Mouse (Mus musculus) MEL (cell line): Measurements from ENCODE around the gene Stag1. TPM values are rescaled to one million over a fixed set of nuclear protein-coding genes. Genes with fewer than 3 reads are reported as not detected.

ENCODE experiments used
- DNase-seq: peaks from one replicate; pipeline ENCODE4 v3.0.0; 2011; ENCODE audit warnings: low read depth, low spot score
- H3K27ac ChIP-seq: 2 replicates; pipeline ENCODE4 v1.5.1; 2012; ENCODE audit warnings: low read depth, mild to moderate bottlenecking, control low read depth, low read length, moderate library complexity; ENCODE audit not compliant: control insufficient read depth
- H3K27me3 ChIP-seq, 2 experiments: fragments of 150-350 bp in 1 of 2; sonication (generic) in 1 of 2; 2 replicates each; pipeline ENCODE4 v1.6.1; 2012; ENCODE audit warnings: low read length in 2 of 2, mild to moderate bottlenecking in 2 of 2, improper control_type of control experiment in 1 of 2, moderate library complexity in 1 of 2; ENCODE audit not compliant: insufficient read depth in 2 of 2, control insufficient read depth in 1 of 2
- H3K36me3 ChIP-seq, 2 experiments: 2 replicates each; pipeline ENCODE4 v1.6.1; 2012 to 2014; ENCODE audit warnings: low read length in 2 of 2, improper control_type of control experiment in 1 of 2, inconsistent platforms in 1 of 2, mild to moderate bottlenecking in 1 of 2; ENCODE audit not compliant: insufficient read depth in 2 of 2, control insufficient read depth in 1 of 2
- H3K4me1 ChIP-seq, 2 experiments: fragments of 150-350 bp in 1 of 2; sonication (generic) in 1 of 2; 2 replicates each; pipeline ENCODE4 v1.6.1; 2012; ENCODE audit warnings: low read length in 2 of 2, improper control_type of control experiment in 1 of 2, mild to moderate bottlenecking in 1 of 2; ENCODE audit not compliant: insufficient read depth in 2 of 2, control insufficient read depth in 1 of 2
- H3K4me3 ChIP-seq, 2 experiments: fragments of 150-350 bp in 1 of 2; sonication (generic) in 1 of 2; 2 replicates each; pipeline ENCODE4 v1.5.1; 2012; ENCODE audit warnings: low read depth in 2 of 2, low read length in 2 of 2, mild to moderate bottlenecking in 2 of 2, moderate library complexity in 2 of 2, control low read depth in 1 of 2, improper control_type of control experiment in 1 of 2; ENCODE audit not compliant: control insufficient read depth in 1 of 2, insufficient read depth in 1 of 2
- H3K79me2 ChIP-seq: 2 replicates; pipeline ENCODE4 v1.6.1; 2012; ENCODE audit warnings: mild to moderate bottlenecking, low read length, moderate library complexity; ENCODE audit not compliant: control insufficient read depth, poor library complexity, insufficient read depth
- H3K9ac ChIP-seq: 2 replicates; pipeline ENCODE4 v1.6.1; 2012; ENCODE audit warnings: low read depth, mild to moderate bottlenecking, control low read depth, low read length, moderate library complexity; ENCODE audit not compliant: control insufficient read depth, poor library complexity, severe bottlenecking
- H3K9me3 ChIP-seq: fragments of 150-350 bp; sonication (generic); replicated peaks from 2 replicates; pipeline ENCODE4 v1.6.1; 2012; ENCODE audit warnings: mild to moderate bottlenecking, low read length, improper control_type of control experiment, moderate library complexity; ENCODE audit not compliant: insufficient read depth
- BHLHE40 ChIP-seq: IDR thresholded peaks from 2 replicates; pipeline ENCODE4 v1.6.1; 2012; ENCODE audit warnings: low read depth, mild to moderate bottlenecking, inconsistent platforms, low read length, improper control_type of control experiment, borderline replicate concordance
- E2F4 ChIP-seq: IDR thresholded peaks from 2 replicates; pipeline ENCODE4 v1.6.1; 2011; ENCODE audit warnings: low read depth, low read length, improper control_type of control experiment, borderline replicate concordance
- ELF1 ChIP-seq: IDR thresholded peaks from 2 replicates; pipeline ENCODE4 v1.6.1; 2014; ENCODE audit warnings: low read depth, mild to moderate bottlenecking, inconsistent platforms, low read length, improper control_type of control experiment, moderate library complexity
- EP300 ChIP-seq, 2 experiments: IDR thresholded peaks; 2 replicates each; pipeline ENCODE4 v1.6.1; 2011; ENCODE audit warnings: improper control_type of control experiment in 2 of 2, low read length in 2 of 2, low read depth in 1 of 2, mild to moderate bottlenecking in 1 of 2
- ETS1 ChIP-seq: IDR thresholded peaks from 2 replicates; pipeline ENCODE4 v1.6.1; 2012; ENCODE audit warnings: low read depth, mild to moderate bottlenecking, inconsistent platforms, low read length, improper control_type of control experiment, moderate library complexity
- GABPA ChIP-seq: IDR thresholded peaks from 2 replicates; pipeline ENCODE4 v1.6.1; 2012; ENCODE audit warnings: low read depth, mild to moderate bottlenecking, inconsistent platforms, low read length, improper control_type of control experiment, moderate library complexity
- HCFC1 ChIP-seq: IDR thresholded peaks from 2 replicates; pipeline ENCODE4 v1.6.1; 2012; ENCODE audit warnings: low read depth, mild to moderate bottlenecking, inconsistent platforms, low read length, improper control_type of control experiment, moderate library complexity
- JUND ChIP-seq: IDR thresholded peaks from 2 replicates; pipeline ENCODE4 v1.6.1; 2011; ENCODE audit warnings: low read depth, mild to moderate bottlenecking, improper control_type of control experiment, low read length
- KAT2A ChIP-seq: conservative IDR thresholded peaks from 2 replicates; pipeline ENCODE4 v1.6.1; 2012; ENCODE audit warnings: low read depth, low read length, improper control_type of control experiment, inconsistent platforms
- MAFK ChIP-seq: IDR thresholded peaks from 2 replicates; pipeline ENCODE4 v1.6.1; 2011; ENCODE audit warnings: low read depth, mild to moderate bottlenecking, low read length, improper control_type of control experiment, borderline replicate concordance
- MAZ ChIP-seq: IDR thresholded peaks from 2 replicates; pipeline ENCODE4 v1.6.1; 2012; ENCODE audit warnings: low read depth, mild to moderate bottlenecking, inconsistent platforms, low read length, improper control_type of control experiment
- MXI1 ChIP-seq: IDR thresholded peaks from 2 replicates; pipeline ENCODE4 v1.6.1; 2011; ENCODE audit warnings: mild to moderate bottlenecking, low read depth, low read length, improper control_type of control experiment
- MYB ChIP-seq: IDR thresholded peaks from 2 replicates; pipeline ENCODE4 v1.6.1; 2011; ENCODE audit warnings: mild to moderate bottlenecking, low read depth, low read length, improper control_type of control experiment
- NELFE ChIP-seq: IDR thresholded peaks from 2 replicates; pipeline ENCODE4 v1.6.1; 2011; ENCODE audit warnings: low read depth, low read length, improper control_type of control experiment
- NRF1 ChIP-seq: IDR thresholded peaks from 2 replicates; pipeline ENCODE4 v1.6.1; 2014; ENCODE audit warnings: low read depth, mild to moderate bottlenecking, inconsistent platforms, low read length, improper control_type of control experiment, moderate library complexity; ENCODE audit not compliant: poor library complexity, insufficient read depth, severe bottlenecking
- POLR2A ChIP-seq, 2 experiments: IDR thresholded peaks; 2 replicates each; pipeline ENCODE4 v1.6.1; 2011 to 2012; ENCODE audit warnings: low read length in 2 of 2, mild to moderate bottlenecking in 2 of 2, control low read depth in 1 of 2, improper control_type of control experiment in 1 of 2, low read depth in 1 of 2, moderate library complexity in 1 of 2; ENCODE audit not compliant: control insufficient read depth in 1 of 2, insufficient read depth in 1 of 2, poor library complexity in 1 of 2
- RAD21 ChIP-seq: IDR thresholded peaks from 2 replicates; pipeline ENCODE4 v1.6.1; 2011; ENCODE audit warnings: mild to moderate bottlenecking, low read depth, low read length, improper control_type of control experiment
- SIN3A ChIP-seq: IDR thresholded peaks from 2 replicates; pipeline ENCODE4 v1.6.1; 2012; ENCODE audit warnings: low read length, improper control_type of control experiment, inconsistent platforms
- SMC3 ChIP-seq: IDR thresholded peaks from 2 replicates; pipeline ENCODE4 v1.6.1; 2011; ENCODE audit warnings: low read depth, low read length, improper control_type of control experiment
- TCF12 ChIP-seq: IDR thresholded peaks from 2 replicates; pipeline ENCODE4 v1.6.1; 2014; ENCODE audit warnings: low read depth, mild to moderate bottlenecking, inconsistent platforms, low read length, improper control_type of control experiment, moderate library complexity
- UBTF ChIP-seq: IDR thresholded peaks from 2 replicates; pipeline ENCODE4 v1.6.1; 2012; ENCODE audit warnings: low read depth, mild to moderate bottlenecking, inconsistent platforms, low read length, improper control_type of control experiment, moderate library complexity, borderline replicate concordance; ENCODE audit not compliant: insufficient read depth
- USF2 ChIP-seq, 2 experiments: IDR thresholded peaks; 2 replicates each; pipeline ENCODE4 v1.6.1; 2011 to 2012; ENCODE audit warnings: improper control_type of control experiment in 2 of 2, low read length in 2 of 2, borderline replicate concordance in 1 of 2, inconsistent platforms in 1 of 2, low read depth in 1 of 2, mild to moderate bottlenecking in 1 of 2; ENCODE audit not compliant: insufficient read depth in 1 of 2
- ZC3H11A ChIP-seq: IDR thresholded peaks from 2 replicates; pipeline ENCODE4 v1.6.1; 2012; ENCODE audit warnings: low read depth, mild to moderate bottlenecking, inconsistent platforms, low read length, improper control_type of control experiment
- ZMIZ1 ChIP-seq: IDR thresholded peaks from 2 replicates; pipeline ENCODE4 v1.6.1; 2012; ENCODE audit warnings: low read depth, mild to moderate bottlenecking, inconsistent platforms, low read length, improper control_type of control experiment, moderate library complexity
- ZNF384 ChIP-seq: IDR thresholded peaks from 2 replicates; pipeline ENCODE4 v1.6.1; 2012; ENCODE audit warnings: low read depth, mild to moderate bottlenecking, inconsistent platforms, low read length, improper control_type of control experiment
- polyA plus RNA-seq, 2 experiments: library from polyadenylated mRNA; stranded (reverse) in 1 of 2; unstranded in 1 of 2; fragments of >175 nt in 1 of 2; fragments of >200 nt in 1 of 2; gene quantifications; 2 replicates each; pipeline versions ENCODE4 v1.2.1 to v1.2.4; 2012; ENCODE audit warnings: low replicate concordance in 2 of 2, low read depth in 1 of 2; ENCODE audit not compliant: insufficient read length in 2 of 2, insufficient read depth in 1 of 2, missing spikeins in 1 of 2
- total RNA-seq: library from RNA; depleted of rRNA; stranded (reverse); fragments of 300-350 nt; gene quantifications from 2 replicates; pipeline ENCODE4 v1.2.3, GENCODE M21; 2012

Gene Stag1
- total and polyA plus RNA-seq, 3 experiments, result 30.1 to 41.7 TPM; not detected in 1

DNA sequence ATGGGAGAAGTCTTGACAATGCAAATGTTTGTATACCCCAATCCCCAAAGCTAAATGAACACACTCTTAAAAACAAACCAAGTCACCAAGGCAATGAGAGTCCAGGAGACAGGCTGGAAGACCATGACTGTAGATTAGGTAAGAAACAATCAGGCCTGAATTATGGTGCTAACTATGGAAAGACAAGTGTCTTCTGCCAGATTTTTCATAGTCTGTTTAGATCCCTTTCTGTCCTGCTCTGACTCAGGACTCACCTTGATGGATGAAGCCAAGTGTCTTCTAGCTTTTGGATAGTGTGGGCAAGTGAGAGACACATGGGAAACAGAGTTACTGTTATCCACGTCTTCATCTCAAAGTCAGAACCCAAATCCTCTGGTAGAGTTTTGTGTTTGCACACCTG is 26.1 kb upstream of the Stag1 start:
- Histone ChIP-seq H3K27ac (no peak overlapping the region), H3K4me3 (no peak overlapping the region), H3K9me3 (no peaks in the 10 kb centered on the region), H3K79me2 (no peaks in the 10 kb centered on the region), H3K4me1 (no peaks in the 10 kb centered on the region), H3K36me3 (no peaks in the 10 kb centered on the region), H3K27me3 (no peaks in the 10 kb centered on the region), H3K9ac (no peak overlapping the region)
- TF ChIP-seq MAFK (no peak), JUND (no peak), SMC3 (no peak), TCF12 (no peak), HCFC1 (no peak), EP300 (IDR thresholded peaks at IDR 0.05; ENCODE audit: low read depth in 1 of 2, low read length in 2 of 2) (no peak), SIN3A (no peak), POLR2A (IDR thresholded peaks at IDR 0.05; ENCODE audit: control insufficient read depth in 1 of 2, insufficient read depth in 1 of 2, low read depth in 1 of 2, low read length in 2 of 2, poor library complexity in 1 of 2) (no peak)
- no peak for DNase-seq

GRCm38 (mm10) chr9:100573300-100573699 is 24.3 kb upstream of the Stag1 start:
- no peak overlapping the region for H3K9ac ChIP-seq
- H3K9me3 ChIP-seq, result no peaks in the 10 kb centered on the region
- H3K27me3 ChIP-seq, result no peaks in the 10 kb centered on the region
- TF ChIP-seq TCF12, result no peak
- TF ChIP-seq ETS1, result no peak
- no peak for TF ChIP-seq E2F4
- no peak for TF ChIP-seq MYB
- TF ChIP-seq MAZ, result no peak
- TF ChIP-seq, all 39 proteins: peak for 0
- Histone ChIP-seq H3K4me3 (no peak overlapping the region), H3K27ac (no peak overlapping the region), H3K4me1 (no peaks in the 10 kb centered on the region), H3K36me3 (no peaks in the 10 kb centered on the region), H3K79me2 (no peaks in the 10 kb centered on the region)
- no peak for DNase-seq

DNA sequence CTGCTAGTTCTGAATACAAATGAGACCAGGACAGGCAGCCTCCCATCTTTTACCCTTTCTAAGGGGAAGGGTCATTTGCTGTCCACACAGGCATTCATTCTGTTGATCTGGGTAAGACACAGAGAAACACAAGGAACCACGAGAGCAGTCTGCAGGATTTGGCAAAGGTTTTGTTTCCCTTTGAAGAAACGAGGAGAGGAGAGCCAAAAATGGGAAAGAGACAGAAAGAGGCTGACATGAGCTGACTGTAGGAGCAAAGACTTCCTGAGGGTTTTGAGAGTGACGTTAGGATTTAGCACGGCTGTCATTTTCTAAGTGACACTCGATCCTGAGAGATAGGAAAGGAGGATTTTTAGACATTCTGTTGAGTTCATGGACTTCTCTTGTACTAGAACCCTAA is 23.7 kb upstream of the Stag1 start:
- Histone ChIP-seq H3K4me1 (no peaks in the 10 kb centered on the region), H3K27me3 (no peaks in the 10 kb centered on the region), H3K27ac (no peak overlapping the region), H3K9ac (no peak overlapping the region), H3K9me3 (no peaks in the 10 kb centered on the region)
- no peak for TF ChIP-seq SIN3A
- TF ChIP-seq TCF12, result no peak
- TF ChIP-seq RAD21, result no peak
- TF ChIP-seq GABPA, result no peak
- TF ChIP-seq USF2 (IDR thresholded peaks at IDR 0.05; ENCODE audit: borderline replicate concordance in 1 of 2, insufficient read depth in 1 of 2, low read depth in 1 of 2, low read length in 2 of 2), result no peak
- TF ChIP-seq ZMIZ1, result no peak
- TF ChIP-seq NRF1, result no peak
- TF ChIP-seq ZC3H11A, result no peak
- no peak for TF ChIP-seq MAFK
- TF ChIP-seq ELF1, result no peak
- no peak for TF ChIP-seq NELFE
- no peak for TF ChIP-seq UBTF
- no peak for TF ChIP-seq BHLHE40
- no peak for TF ChIP-seq KAT2A
- TF ChIP-seq HCFC1, result no peak
- TF ChIP-seq ETS1, result no peak
- no peak for TF ChIP-seq MXI1
- TF ChIP-seq ZNF384, result no peak
- TF ChIP-seq MYB, result no peak
- TF ChIP-seq, all 39 proteins: peak for 0
- H3K79me2 ChIP-seq, result no peaks in the 10 kb centered on the region
- H3K36me3 ChIP-seq, result no peaks in the 10 kb centered on the region
- DNase-seq, result no peak
- H3K4me3 ChIP-seq, result no peak overlapping the region
